Mouse (Mus musculus) megakaryocyte, adult 5-6 weeks (primary cell): ENCODE data around the gene Cuedc1. TPM values are rescaled to one million over a fixed set of nuclear protein-coding genes. Genes with fewer than 3 reads are reported as not detected.

Experiments
- ATAC-seq: 2 replicates; pipeline ENCODE4 v1.8.0; 2016; ENCODE audit warnings: mild to moderate bottlenecking, inconsistent platforms; ENCODE audit not compliant: poor library complexity, severe bottlenecking
- total RNA-seq, 2 experiments: library from RNA; stranded (forward) in 1 of 2; stranded (reverse) in 1 of 2; fragments of 153-499, 151-499 nt in 1 of 2; fragments of 221-1000, 200-1000 nt in 1 of 2; gene quantifications; 2 replicates each; pipeline versions ENCODE4 v1.2.3 to v1.2.4; 2015 to 2017

The Cuedc1 gene
- total RNA-seq, 2 experiments from 2014 or later, result 0.67 to 2.2 TPM

DNA sequence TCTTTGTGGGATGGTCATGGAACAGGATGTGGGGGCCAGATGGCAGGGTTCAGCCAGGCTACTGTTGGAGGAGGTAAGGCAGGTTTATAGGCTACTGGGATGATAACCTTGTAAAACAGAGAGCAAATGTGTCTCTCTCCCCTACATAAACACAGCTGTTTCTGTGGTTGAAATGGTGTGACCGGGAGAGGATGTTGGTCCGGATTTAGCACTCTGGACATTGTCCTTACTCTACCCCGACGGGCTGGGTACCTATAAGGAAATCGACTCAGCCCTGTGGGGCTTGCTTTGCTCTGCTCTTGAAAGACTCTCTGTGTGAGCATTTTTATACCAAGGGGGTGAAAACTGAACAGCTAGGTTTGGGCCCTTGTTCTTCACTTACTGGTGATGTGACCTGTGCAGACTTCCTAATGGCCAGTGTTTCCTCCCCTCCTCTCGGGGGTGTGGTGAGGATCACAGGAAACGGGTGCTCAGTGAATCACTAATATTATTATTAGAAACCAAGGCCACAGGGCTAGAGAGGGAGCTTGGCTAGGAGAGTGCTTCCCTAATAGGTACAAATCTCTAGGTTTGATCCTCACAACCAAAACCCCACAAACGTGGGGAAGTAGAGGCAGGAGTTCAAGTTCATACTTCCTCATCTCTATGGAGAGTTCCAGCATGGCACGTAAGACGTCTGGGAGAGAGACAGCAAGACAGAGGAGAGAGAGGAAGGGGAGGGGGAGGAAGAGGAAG, 19.7 kb downstream of the Cuedc1 start:
- ATAC-seq, result 0 out of 2 replicates have a peak, but pooled peaks have one; percentile 13

GRCm38 (mm10) chr11:88118091-88118440, 20.2 kb downstream of the Cuedc1 start:
- ATAC-seq, result no peak

DNA sequence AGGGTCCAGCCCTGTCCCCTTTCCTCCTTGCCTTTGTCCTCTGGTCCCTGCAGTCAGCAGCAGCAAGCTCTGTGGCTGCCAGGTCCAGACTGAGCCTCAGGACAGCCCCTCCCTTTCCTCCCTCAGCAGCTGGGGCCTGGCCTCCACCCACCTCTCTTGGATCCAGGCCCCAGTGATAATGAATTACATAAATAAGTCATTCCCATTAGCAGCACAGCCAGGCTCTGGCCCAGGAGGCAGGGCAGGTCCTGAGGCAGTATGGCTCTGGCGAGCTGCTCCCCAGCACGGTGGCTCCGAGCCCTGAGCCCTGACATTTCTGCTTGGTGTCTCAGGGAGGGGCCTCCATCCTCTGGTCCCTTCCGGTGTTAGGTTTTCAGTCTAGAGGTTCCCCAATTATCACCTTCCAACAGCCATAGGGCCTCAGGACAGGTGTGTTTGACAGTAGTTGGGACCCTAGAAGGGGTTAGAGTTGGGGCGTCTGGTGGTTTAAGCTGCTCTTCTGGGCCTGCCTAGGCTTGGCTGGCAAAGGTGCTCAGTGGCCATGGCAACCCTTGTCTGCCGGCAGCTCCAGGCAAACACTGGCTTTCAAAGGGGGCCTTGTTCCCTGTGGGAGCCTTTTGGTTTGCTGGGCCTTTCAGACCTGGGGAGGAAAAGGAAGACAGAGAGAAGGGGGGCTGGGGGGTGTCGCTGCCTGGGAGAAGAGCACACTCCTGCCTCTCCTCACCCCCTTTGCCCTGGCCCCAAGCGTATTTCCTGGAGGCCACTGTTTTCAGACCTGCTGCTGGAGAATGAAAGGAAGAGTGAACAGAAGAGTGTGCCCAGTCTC, 21.2 kb downstream of the Cuedc1 start:
- no peak for ATAC-seq

DNA sequence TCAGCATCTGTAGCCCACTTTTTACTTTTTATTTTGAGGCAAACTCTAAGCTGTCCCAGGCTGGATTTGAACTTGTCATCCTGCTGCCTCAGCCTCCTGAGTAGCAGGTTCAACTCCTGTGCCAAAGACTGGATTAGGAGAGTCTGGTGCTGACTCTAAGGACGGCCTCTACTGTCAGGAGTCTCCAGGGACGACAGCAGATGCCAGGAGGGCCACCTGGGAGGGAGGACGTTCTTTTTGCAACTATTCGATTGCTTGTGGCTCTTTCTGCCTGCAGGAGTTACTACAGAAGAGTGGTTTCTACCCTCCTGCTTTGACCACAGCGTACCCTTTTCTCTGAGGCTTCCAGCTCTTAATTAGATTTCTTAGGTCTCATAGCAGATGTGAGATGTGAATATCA, 24.7 kb downstream of the Cuedc1 start:
- ATAC-seq, result no peak

DNA sequence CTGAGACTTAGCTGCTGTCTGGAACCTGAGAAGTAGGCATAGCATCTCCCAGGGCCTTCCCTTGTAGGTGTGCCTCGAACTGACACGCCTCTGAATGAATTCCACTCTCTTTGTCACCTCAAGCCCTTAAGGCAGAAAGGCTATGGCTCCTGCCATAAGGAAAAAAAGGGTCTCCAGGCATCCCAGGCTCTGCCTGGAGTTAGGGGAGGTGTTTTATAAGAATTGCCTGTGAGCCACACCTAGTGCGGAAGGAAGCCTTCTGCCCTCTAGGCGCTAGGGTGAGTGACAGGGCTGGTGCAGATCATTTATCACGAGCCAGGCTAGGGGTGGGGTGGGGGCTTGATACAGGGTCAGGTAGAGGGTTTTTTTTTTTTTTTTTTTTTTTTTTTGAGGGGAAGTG, 25.2 kb downstream of the Cuedc1 start:
- ATAC-seq, result no peak

DNA sequence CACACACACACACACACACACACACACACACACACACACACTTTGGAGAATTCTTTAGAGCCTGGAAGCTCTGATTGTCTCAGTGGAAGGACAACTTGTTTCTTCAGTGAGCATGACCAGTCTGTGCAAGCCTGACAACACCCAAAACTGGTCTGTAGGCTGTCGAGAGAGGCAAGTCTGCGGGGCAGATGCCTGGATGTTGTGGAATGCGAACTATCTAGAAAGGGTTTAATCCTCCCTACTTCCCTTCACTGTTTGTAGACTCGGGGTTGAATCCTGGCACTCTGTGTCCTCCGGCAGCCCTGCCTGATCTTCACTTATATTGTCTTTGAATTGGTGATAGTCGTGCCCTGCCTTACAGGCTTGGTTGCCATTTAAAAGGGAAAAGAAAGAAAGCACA, 25.9 kb downstream of the Cuedc1 start:
- no peak for ATAC-seq

- ATAC-seq, result no peak
Measured at GRCm38 (mm10) chr11:88125483-88125882, 27.6 kb downstream of the Cuedc1 start.

DNA sequence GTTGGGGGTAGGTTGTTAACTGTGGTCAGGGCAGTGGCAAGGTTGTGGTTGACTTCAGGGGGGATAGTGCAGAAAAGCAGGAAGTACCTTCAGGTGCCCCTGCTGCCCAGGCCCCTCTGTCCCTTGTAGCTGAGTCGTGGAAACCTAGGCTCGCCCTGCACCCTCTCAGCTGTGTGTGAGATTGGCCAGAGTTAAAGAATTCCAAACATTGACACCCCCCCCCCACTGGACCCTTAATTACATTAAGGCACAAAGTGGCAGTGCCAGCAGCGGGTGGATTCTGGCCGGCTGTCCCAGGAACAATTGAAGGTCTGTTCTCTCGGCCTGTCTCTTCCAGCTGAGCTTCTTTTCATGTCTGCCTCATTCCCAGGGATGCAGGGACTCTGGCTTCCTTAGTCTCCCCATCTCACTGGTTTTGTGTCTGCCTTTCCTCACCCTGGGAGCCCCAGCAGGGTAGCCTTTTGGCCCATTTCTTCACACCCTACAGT, 28.5 kb downstream of the Cuedc1 start:
- ATAC-seq, result peak; percentile 30

DNA sequence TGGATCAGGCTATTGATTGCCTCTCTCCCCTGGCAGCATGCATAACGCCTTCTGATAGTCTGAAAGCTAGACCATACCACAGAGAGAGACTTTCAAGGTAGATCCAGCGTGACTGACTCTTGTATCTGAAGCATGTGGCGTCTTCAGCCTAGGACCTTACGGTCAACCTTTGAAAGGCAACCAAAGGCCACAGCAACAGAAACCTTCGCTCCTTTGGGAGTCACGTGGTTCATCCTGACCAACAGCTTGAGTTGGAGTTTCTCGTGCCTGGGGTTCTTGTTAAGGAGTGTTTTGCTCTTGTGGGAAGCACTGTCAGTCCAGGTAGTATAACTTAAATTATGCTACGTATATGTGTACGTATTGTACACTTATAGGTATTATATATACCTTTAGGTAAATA, 30.6 kb downstream of the Cuedc1 start:
- no peak for ATAC-seq

DNA sequence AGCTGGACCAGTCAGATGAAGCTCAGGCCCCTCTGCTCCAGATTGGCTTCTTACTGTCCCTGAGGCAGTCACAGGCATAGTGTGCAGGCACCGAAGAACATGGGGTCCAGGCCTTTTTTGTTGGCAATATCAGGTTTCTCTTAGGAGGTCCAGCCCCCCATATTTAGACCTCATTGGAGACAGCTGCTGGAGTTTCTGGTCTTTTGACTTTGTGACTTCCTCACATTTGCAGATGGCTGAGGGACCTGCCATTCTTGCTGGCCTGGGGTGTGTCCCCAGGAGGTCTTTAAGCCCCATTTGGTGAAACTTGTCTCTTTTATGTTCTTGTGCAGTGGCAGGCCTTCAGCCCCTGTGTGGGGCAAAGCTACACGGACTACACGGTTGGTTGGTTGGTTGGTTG, 31.4 kb downstream of the Cuedc1 start:
- no peak for ATAC-seq

DNA sequence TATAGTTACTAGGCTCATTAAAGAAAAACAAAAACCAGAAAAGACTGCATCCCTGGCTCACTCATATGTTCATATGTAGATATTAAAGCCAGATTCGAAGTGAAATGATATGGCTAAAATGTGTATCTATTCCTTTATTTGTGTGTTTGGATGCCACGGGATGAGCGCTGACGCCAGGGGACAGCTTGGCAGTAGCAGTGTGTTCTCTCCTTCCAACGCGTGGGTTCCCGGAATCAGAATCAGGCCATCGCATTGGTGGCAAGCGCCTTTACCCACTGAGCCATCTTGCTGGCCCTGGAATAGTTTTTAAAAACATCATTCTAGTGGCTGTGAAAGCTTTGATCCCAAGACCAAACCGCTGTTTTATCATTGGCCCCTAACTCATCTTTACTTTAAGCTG, 32.1 kb downstream of the Cuedc1 start:
- no peak for ATAC-seq

GRCm38 (mm10) chr11:88131847-88132246, 34.0 kb downstream of the Cuedc1 start:
- ATAC-seq, result peak; percentile 89

DNA sequence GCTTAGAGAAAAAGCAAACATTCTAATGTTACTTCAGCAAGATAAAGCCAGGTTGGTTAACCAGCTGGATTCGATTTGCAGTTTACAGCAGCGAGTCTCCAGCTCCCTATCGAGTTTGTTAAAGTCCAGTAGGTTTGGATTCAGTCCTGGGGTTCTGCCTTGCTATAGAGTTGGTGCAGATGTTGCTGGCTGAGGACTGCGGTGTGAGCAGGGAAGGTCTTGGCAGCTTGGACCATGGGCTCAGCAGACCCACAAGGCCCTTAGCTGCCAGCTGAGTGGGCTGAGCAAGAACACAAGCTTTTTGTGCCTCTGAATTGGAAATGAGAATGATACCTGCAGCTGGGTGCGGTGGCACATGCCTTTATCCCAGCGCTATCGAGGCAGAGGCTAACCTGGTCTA, 37.4 kb downstream of the Cuedc1 start:
- ATAC-seq, result no peak

DNA sequence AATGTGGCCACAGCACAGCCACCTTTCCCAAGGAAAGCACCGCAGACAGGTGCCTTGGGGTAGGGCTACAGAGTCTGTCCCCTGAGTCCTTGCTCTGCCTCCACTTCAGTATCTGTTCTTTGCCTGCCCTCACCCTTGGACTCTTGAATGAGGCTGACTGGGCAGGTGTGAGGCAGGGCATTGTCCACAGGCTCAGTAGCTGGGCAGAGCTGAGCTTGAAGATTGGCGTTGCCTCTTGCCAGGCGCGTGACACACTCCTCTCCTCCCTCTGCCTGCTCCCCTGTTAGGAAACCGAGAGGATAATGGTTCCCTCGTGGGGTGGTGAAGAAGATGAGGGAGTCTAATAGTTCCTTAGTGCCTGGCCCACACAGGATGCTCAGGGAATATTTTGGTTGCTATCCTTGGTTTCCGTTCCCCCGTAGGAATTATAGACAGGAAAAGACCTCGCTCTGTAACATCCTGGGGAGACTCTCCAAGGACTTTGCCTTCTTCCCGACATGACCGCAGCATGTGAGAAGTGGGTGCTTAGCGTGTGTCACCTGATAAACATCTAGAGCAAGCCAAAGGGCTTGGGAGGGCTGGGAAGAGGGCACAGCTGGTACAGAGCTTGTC, 40.1 kb downstream of the Cuedc1 start:
- no peak for ATAC-seq

GRCm38 (mm10) chr11:88139256-88139861, 41.5 kb downstream of the Cuedc1 start:
- no peak for ATAC-seq

DNA sequence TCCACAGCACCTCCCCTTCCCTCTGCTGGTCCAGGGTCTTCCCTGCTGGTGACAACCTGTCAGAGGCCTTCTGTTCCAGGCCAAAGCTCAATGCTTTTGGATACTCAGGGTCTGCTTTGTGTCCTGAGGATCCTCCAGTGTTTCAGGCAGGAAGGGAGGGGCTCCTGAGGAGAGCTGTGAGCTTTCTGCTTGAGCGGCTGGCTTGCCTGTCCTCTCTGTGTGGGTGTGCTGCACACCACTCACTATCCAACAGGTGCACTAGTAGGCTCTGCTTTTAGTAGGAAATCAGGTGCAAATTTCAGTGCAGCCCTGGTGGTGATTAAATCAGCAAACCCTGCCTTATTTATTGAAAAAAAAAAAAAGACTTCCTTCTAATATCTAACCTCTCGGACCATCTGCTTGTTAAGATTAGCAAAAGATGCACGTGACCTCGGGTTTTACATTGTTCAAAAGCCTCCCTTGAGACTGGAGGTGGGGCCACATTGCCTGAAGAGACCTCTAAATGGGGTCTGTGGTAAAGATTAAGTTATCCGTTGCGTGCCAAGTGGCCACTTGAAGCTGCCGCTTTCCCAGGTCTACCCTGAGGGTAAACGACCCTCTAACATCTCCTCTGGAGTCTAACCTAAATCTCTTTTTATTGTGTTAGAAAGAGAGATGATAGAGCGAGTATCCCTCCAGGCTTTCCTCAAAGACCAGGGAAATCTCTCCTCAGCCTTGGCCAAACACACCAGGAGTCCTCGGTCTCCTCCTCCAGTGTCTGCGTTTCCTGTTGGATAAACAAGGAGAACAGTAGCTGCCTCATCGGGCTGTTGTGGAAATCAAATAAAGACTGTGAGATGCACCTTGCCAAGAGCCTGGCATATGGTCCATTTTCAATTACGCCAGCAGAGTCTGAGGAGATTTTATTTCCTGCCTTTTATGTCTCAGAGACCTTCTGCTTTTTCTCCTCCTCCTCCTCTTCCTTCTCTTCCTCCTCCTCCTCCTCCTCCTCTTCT, 42.5 kb downstream of the Cuedc1 start:
- ATAC-seq, result peak; percentile 29; the same call in 1 of the 2 replicates

DNA sequence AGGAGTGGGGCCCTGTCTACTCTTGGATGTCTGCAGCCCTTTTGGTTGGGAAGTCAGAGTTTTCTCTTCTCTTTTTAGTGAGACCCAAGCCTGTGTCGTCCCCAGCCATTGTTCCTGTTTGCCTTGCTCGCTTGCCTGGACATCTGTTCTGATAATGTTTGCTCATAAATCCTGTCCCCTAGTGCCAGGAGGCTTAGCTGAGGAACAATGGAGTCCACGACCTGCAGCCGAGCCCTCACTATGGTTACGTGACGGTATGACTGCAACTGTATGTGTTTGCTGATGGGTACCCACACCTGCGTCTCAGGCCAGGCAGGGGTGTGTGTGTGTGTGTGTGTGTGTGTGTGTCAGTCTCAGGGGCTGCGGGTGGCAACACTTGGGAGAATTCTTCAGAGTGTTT, 44.5 kb downstream of the Cuedc1 start:
- no peak for ATAC-seq

DNA sequence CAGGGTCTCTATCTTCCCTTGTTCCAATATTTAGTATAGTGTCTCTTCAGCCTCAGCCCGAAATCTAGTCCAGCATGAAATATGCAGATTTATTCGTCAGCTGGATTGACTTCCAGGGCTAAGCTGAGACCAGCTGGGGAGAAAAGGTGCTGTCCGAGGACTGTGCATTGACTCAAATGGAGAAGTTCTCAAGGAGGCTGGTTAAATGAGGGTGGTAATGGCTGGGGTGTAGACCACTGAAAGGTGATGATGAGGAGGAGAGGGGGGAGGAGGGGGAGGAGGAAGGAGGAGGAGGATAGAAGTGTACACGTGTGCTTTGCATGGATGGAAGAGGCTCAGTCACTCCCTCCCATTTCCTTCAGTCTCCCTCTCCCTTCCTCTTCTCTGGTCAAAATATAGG, 46.2 kb downstream of the Cuedc1 start:
- ATAC-seq, result no peak

- ATAC-seq, result peak; percentile 90
Measured at GRCm38 (mm10) chr11:88145214-88146006, 47.6 kb downstream of the Cuedc1 start.
